Mouse (Mus musculus) myocyte (in vitro differentiated cells): ENCODE data around the gene Dnajc17. TPM values are rescaled to one million over a fixed set of nuclear protein-coding genes. Genes with fewer than 3 reads are reported as not detected.

Experiments used
- H3K27me3 ChIP-seq: one replicate; pipeline ENCODE4 v1.6.1; 2011; ENCODE audit not compliant: control insufficient read depth, insufficient read depth, insufficient read length
- H3K36me3 ChIP-seq: one replicate; pipeline ENCODE4 v1.6.1; 2011; ENCODE audit not compliant: control insufficient read depth, insufficient read depth
- H3K4me2 ChIP-seq: one replicate; pipeline ENCODE4 v1.6.1; 2011; ENCODE audit warnings: low read depth, control low read depth
- H3K4me3 ChIP-seq: one replicate; pipeline ENCODE4 v1.5.1; 2011; ENCODE audit warnings: mild to moderate bottlenecking, control low read depth, moderate library complexity
- H3K79me2 ChIP-seq: one replicate; pipeline ENCODE4 v1.6.1; 2011; ENCODE audit not compliant: control insufficient read depth, insufficient read depth
- H3ac ChIP-seq: one replicate; pipeline ENCODE4 v1.6.1; 2011; ENCODE audit not compliant: control insufficient read depth, insufficient read length
- CEBPB ChIP-seq: IDR thresholded peaks from 2 replicates; pipeline ENCODE4 v1.6.1; 2011; ENCODE audit warnings: mild to moderate bottlenecking, moderate library complexity; ENCODE audit not compliant: poor library complexity, insufficient read depth, severe bottlenecking
- E2F4 ChIP-seq: IDR thresholded peaks from one replicate; pipeline ENCODE4 v1.6.1; 2011; ENCODE audit warnings: mild to moderate bottlenecking, control low read depth, moderate library complexity; ENCODE audit not compliant: insufficient read depth
- MAX ChIP-seq: IDR thresholded peaks from one replicate; pipeline ENCODE4 v1.6.1; 2011; ENCODE audit warnings: low read depth, mild to moderate bottlenecking, control low read depth
- MYOD1 ChIP-seq, 3 experiments: IDR thresholded peaks; one replicate each; pipeline ENCODE4 v1.6.1; 2011; ENCODE audit warnings: control low read depth in 2 of 3, low read depth in 2 of 3, mild to moderate bottlenecking in 2 of 3, moderate library complexity in 1 of 3; ENCODE audit not compliant: insufficient read length in 2 of 3, control insufficient read depth in 1 of 3
- MYOG ChIP-seq, 3 experiments: IDR thresholded peaks; one replicate each; pipeline ENCODE4 v1.6.1; 2011; ENCODE audit warnings: control low read depth in 2 of 3, low read depth in 2 of 3, mild to moderate bottlenecking in 2 of 3; ENCODE audit not compliant: insufficient read length in 2 of 3, control insufficient read depth in 1 of 3, insufficient read depth in 1 of 3
- POLR2A ChIP-seq: IDR thresholded peaks from one replicate; pipeline ENCODE4 v1.6.1; 2011; ENCODE audit warnings: low read depth, mild to moderate bottlenecking, control low read depth, moderate library complexity; ENCODE audit not compliant: insufficient read length
- POLR2AphosphoS2 ChIP-seq: IDR thresholded peaks from one replicate; pipeline ENCODE4 v1.6.1; 2011; ENCODE audit warnings: low read depth, control low read depth; ENCODE audit not compliant: insufficient read length
- REST ChIP-seq: IDR thresholded peaks from one replicate; pipeline ENCODE4 v1.6.1; 2011; ENCODE audit warnings: mild to moderate bottlenecking, control low read depth, moderate library complexity; ENCODE audit not compliant: insufficient read depth, insufficient read length
- SRF ChIP-seq: IDR thresholded peaks from one replicate; pipeline ENCODE4 v1.6.1; 2011; ENCODE audit warnings: low read depth; ENCODE audit not compliant: control insufficient read depth, insufficient read length
- TCF12 ChIP-seq: IDR thresholded peaks from one replicate; pipeline ENCODE4 v1.6.1; 2011; ENCODE audit warnings: mild to moderate bottlenecking, control low read depth; ENCODE audit not compliant: poor library complexity, insufficient read depth, severe bottlenecking
- TCF3 ChIP-seq: IDR thresholded peaks from one replicate; pipeline ENCODE4 v1.6.1; 2011; ENCODE audit warnings: low read depth, control low read depth; ENCODE audit not compliant: insufficient read length
- USF1 ChIP-seq: IDR thresholded peaks from one replicate; pipeline ENCODE4 v1.6.1; 2011; ENCODE audit warnings: low read depth, mild to moderate bottlenecking, control low read depth, moderate library complexity
- polyA plus RNA-seq: library from polyadenylated mRNA; unstranded; fragments of >200 nt; fragmentation: generic; extraction: Trizol; gene quantifications from one replicate; pipeline ENCODE4 v1.2.1, GENCODE M21; 2012; ENCODE audit warnings: missing spikeins

The Dnajc17 gene
- polyA plus RNA-seq, 1 experiment = 17.2 TPM

GRCm38 (mm10) chr2:119247904-119248303 lies 39.3 kb upstream of the Dnajc17 start:
- no peaks in the 10 kb centered on the region for H3K36me3 ChIP-seq
- TF ChIP-seq MYOD1 (IDR thresholded peaks at IDR 0.05; ENCODE audit: control insufficient read depth in 1 of 3, insufficient read length in 2 of 3, low read depth in 2 of 3) = no peak
- TF ChIP-seq E2F4 = no peak
- TF ChIP-seq TCF12 = no peak
- no peak for TF ChIP-seq SRF
- TF ChIP-seq REST = no peak
- no peak for TF ChIP-seq CEBPB
- TF ChIP-seq MAX = no peak
- TF ChIP-seq MYOG (IDR thresholded peaks at IDR 0.05; ENCODE audit: control insufficient read depth in 1 of 3, insufficient read depth in 1 of 3, insufficient read length in 2 of 3, low read depth in 2 of 3) = no peak
- TF ChIP-seq POLR2AphosphoS2 = no peak
- TF ChIP-seq USF1 = no peak
- TF ChIP-seq TCF3 = no peak
- TF ChIP-seq POLR2A = no peak
- H3K79me2 ChIP-seq = no peaks in the 10 kb centered on the region
- H3ac ChIP-seq = no peak overlapping the region
- H3K4me3 ChIP-seq = no peak overlapping the region
- H3K4me2 ChIP-seq = no peak overlapping the region
- no peaks in the 10 kb centered on the region for H3K27me3 ChIP-seq

GRCm38 (mm10) chr2:119245246-119245645 lies 36.7 kb upstream of the Dnajc17 start:
- Histone ChIP-seq H3K79me2 (no peaks in the 10 kb centered on the region), H3K4me2 (no peak overlapping the region), H3K27me3 (no peaks in the 10 kb centered on the region), H3K4me3 (no peak overlapping the region), H3ac (no peak overlapping the region), H3K36me3 (no peaks in the 10 kb centered on the region)
- TF ChIP-seq POLR2A (no peak), MYOG (IDR thresholded peaks at IDR 0.05; ENCODE audit: control insufficient read depth in 1 of 3, insufficient read depth in 1 of 3, insufficient read length in 2 of 3, low read depth in 2 of 3) (no peak), USF1 (no peak), MAX (no peak), REST (no peak), TCF12 (no peak), TCF3 (no peak), CEBPB (no peak), E2F4 (no peak), SRF (no peak), POLR2AphosphoS2 (no peak), MYOD1 (IDR thresholded peaks at IDR 0.05; ENCODE audit: control insufficient read depth in 1 of 3, insufficient read length in 2 of 3, low read depth in 2 of 3) (no peak)

- peaks cover 6% of the 10 kb centered on the region for H3K27me3 ChIP-seq
These were observed 34.0 kb upstream of the Dnajc17 start for GRCm38 (mm10) chr2:119242548-119242947.

GRCm38 (mm10) chr2:119240819-119241186 lies 32.2 kb upstream of the Dnajc17 start:
- TF ChIP-seq MYOG (IDR thresholded peaks at IDR 0.05; ENCODE audit: control insufficient read depth in 1 of 3, insufficient read depth in 1 of 3, insufficient read length in 2 of 3, low read depth in 2 of 3) = no peak
- TF ChIP-seq MAX = no peak
- no peak for TF ChIP-seq REST
- no peak for TF ChIP-seq POLR2AphosphoS2
- peaks cover 10% of the 10 kb centered on the region for H3K27me3 ChIP-seq

More at GRCm38 (mm10) chr2:119242548-119242947, 34.0 kb upstream of the Dnajc17 start:
- TF ChIP-seq TCF12 = no peak
- TF ChIP-seq TCF3 = no peak
- TF ChIP-seq E2F4 = no peak
- no peak for TF ChIP-seq SRF
- TF ChIP-seq MAX = no peak
- no peak for TF ChIP-seq POLR2A
- no peak for TF ChIP-seq POLR2AphosphoS2
- no peak for TF ChIP-seq CEBPB
- TF ChIP-seq MYOD1 (IDR thresholded peaks at IDR 0.05; ENCODE audit: control insufficient read depth in 1 of 3, insufficient read length in 2 of 3, low read depth in 2 of 3) = no peak
- TF ChIP-seq REST = no peak
- no peak for TF ChIP-seq USF1
- TF ChIP-seq MYOG (IDR thresholded peaks at IDR 0.05; ENCODE audit: control insufficient read depth in 1 of 3, insufficient read depth in 1 of 3, insufficient read length in 2 of 3, low read depth in 2 of 3) = no peak
- no peaks in the 10 kb centered on the region for H3K36me3 ChIP-seq
- no peak overlapping the region for H3ac ChIP-seq
- no peaks in the 10 kb centered on the region for H3K79me2 ChIP-seq
- H3K4me2 ChIP-seq = no peak overlapping the region
- no peak overlapping the region for H3K4me3 ChIP-seq

GRCm38 (mm10) chr2:119240075-119240818 lies 31.7 kb upstream of the Dnajc17 start:
- Histone ChIP-seq H3K4me3 (no peak overlapping the region), H3K4me2 (no peak overlapping the region), H3K27me3 (peaks cover 10% of the 10 kb centered on the region), H3K79me2 (no peaks in the 10 kb centered on the region), H3K36me3 (no peaks in the 10 kb centered on the region), H3ac (no peak overlapping the region)
- TF ChIP-seq MYOD1 (IDR thresholded peaks at IDR 0.05; ENCODE audit: control insufficient read depth in 1 of 3, insufficient read length in 2 of 3, low read depth in 2 of 3) (no peak), CEBPB (no peak), MYOG (IDR thresholded peaks at IDR 0.05; ENCODE audit: control insufficient read depth in 1 of 3, insufficient read depth in 1 of 3, insufficient read length in 2 of 3, low read depth in 2 of 3) (no peak), MAX (no peak), E2F4 (no peak), REST (no peak), SRF (no peak), POLR2A (no peak), TCF12 (no peak), USF1 (no peak), POLR2AphosphoS2 (no peak), TCF3 (no peak)

More at GRCm38 (mm10) chr2:119240819-119241186, 32.2 kb upstream of the Dnajc17 start:
- H3ac ChIP-seq = no peak overlapping the region
- H3K4me3 ChIP-seq = no peak overlapping the region
- no peaks in the 10 kb centered on the region for H3K79me2 ChIP-seq
- H3K36me3 ChIP-seq = no peaks in the 10 kb centered on the region
- no peak overlapping the region for H3K4me2 ChIP-seq
